Mouse (Mus musculus) myocyte (in vitro differentiated cells): ENCODE data around the gene Ano1.

Experiments
- POLR2A ChIP-seq: IDR thresholded peaks from one replicate; pipeline ENCODE4 v1.6.1; 2011; ENCODE audit warnings: low read depth, mild to moderate bottlenecking, control low read depth, moderate library complexity; ENCODE audit not compliant: insufficient read length
- POLR2AphosphoS2 ChIP-seq: IDR thresholded peaks from one replicate; pipeline ENCODE4 v1.6.1; 2011; ENCODE audit warnings: low read depth, control low read depth; ENCODE audit not compliant: insufficient read length
- TCF12 ChIP-seq: IDR thresholded peaks from one replicate; pipeline ENCODE4 v1.6.1; 2011; ENCODE audit warnings: mild to moderate bottlenecking, control low read depth; ENCODE audit not compliant: poor library complexity, insufficient read depth, severe bottlenecking

- no peak for TF ChIP-seq TCF12
- TF ChIP-seq POLR2A, result no peak
- no peak for TF ChIP-seq POLR2AphosphoS2
Measured at GRCm38 (mm10) chr7:144545231-144545630, 206.5 kb downstream of the Ano1 start.
